Mouse (Mus musculus): ENCODE results near the gene H2-M5.

Gene H2-M5

GRCm38 (mm10) chr17:36948286-36948685 lies 41.1 kb downstream of the H2-M5 start:
- DNase-seq (ENCODE audit: low spot score in 2 of 2): no peak

- DNase-seq (ENCODE audit: low spot score in 2 of 2): peak in 1 of 2 experiments; percentile 26
Measured at GRCm38 (mm10) chr17:36947051-36947819, 42.1 kb downstream of the H2-M5 start.

GRCm38 (mm10) chr17:36944121-36944775 lies 45.1 kb downstream of the H2-M5 start:
- DNase-seq (ENCODE audit: low spot score in 2 of 2): no peak

GRCm38 (mm10) chr17:36943691-36944090 lies 45.6 kb downstream of the H2-M5 start:
- DNase-seq (ENCODE audit: low spot score in 2 of 2): no peak

GRCm38 (mm10) chr17:36942791-36943471 lies 46.4 kb downstream of the H2-M5 start, which contains the start of gene Rnf39:
Rnf39 (plus strand) TSS chr17:36942918.
- no peak for DNase-seq (ENCODE audit: low spot score in 2 of 2)

- peak; percentile 57 to 59 for DNase-seq (ENCODE audit: low spot score in 2 of 2)
Measured at GRCm38 (mm10) chr17:36942391-36942790, 46.9 kb downstream of the H2-M5 start.

GRCm38 (mm10) chr17:36938056-36938455 lies 51.3 kb downstream of the H2-M5 start:
- no peak for DNase-seq (ENCODE audit: low spot score in 2 of 2)
